Mouse (Mus musculus) thymus, adult 2 months (tissue): Measurements from ENCODE around the gene Slc22a19.

Source experiments
- CTCF ChIP-seq: fragments of 200-500 bp; IDR thresholded peaks from 2 replicates; pipeline ENCODE4 v1.5.1; 2012; ENCODE audit warnings: mild to moderate bottlenecking, control low read depth, low read length, moderate library complexity, borderline replicate concordance; ENCODE audit not compliant: control insufficient read depth, poor library complexity, insufficient read depth; ENCODE audit errors: extremely low read depth
- POLR2A ChIP-seq: fragments of 200-500 bp; IDR thresholded peaks from 2 replicates; pipeline ENCODE4 v1.6.1; 2012; ENCODE audit warnings: mild to moderate bottlenecking, low read length, control low read depth, moderate library complexity; ENCODE audit not compliant: control insufficient read depth, poor library complexity, insufficient read depth; ENCODE audit errors: extremely low read depth

GRCm38 (mm10) chr19:7633021-7633420, 78.1 kb downstream of the Slc22a19 start:
- TF ChIP-seq CTCF (no peak), POLR2A (no peak)
